ENCODE assay signal across 22 mouse cellular contexts in genomic region chr3:31071804-31072203, GRCm38 (mm10). TPM values are rescaled to one million over a fixed set of nuclear protein-coding genes. Genes with fewer than 3 reads are reported as not detected.
DNase-seq lines count a peak whose midpoint lies in the region; ATAC-seq and TF ChIP-seq lines count a peak whose summit lies in the region.
"Had no signal": no experiment of that assay in that cellular context is flagged by ENCODE, and none has a peak within 500 bp of the region (broad histone marks: within the 10 kb centered on the region; RNA-seq: fewer than 3 reads in every experiment).

No protein-coding gene starts in this region.

- ATAC-seq in limb, embryonic 13.5 days (ENCODE audit: low FRiP score, low read depth), result no peak
- peak; percentile 60; the same call in 1 of the 2 replicates for ATAC-seq in embryonic facial prominence, embryonic 15.5 days (ENCODE audit: insufficient number of reproducible peaks, low FRiP score, low TSS enrichment, low read depth)
- no peak for ATAC-seq in forebrain, embryonic 11.5 days (replicated peaks; ENCODE audit: low FRiP score)
- ATAC-seq: forebrain, embryonic 13.5 days; forebrain, embryonic 15.5 days; forebrain, postnatal 0 days had no signal

- TF ChIP-seq CTCF in testis, adult 2 months (IDR thresholded peaks at IDR 0.05; ENCODE audit: control insufficient read depth, insufficient read depth, insufficient replicate concordance, low read depth, low read length), result no peak

- no peak for DNase-seq in limb, embryonic 10.5 days (ENCODE audit: low spot score)
- no peak for DNase-seq in testis, postnatal 10 days (ENCODE audit: low spot score)
- DNase-seq in forebrain, embryonic 11.5 days (ENCODE audit: low spot score), result no peak
- DNase-seq: adrenal gland, adult 2 months; adrenal gland, postnatal 10 days; adrenal gland, postnatal 25 days; cerebellum, adult 11 months; cerebellum, adult 18-20 months; cerebellum, adult 8-10 months; cerebellum, adult 9-11 months; cerebellum, postnatal 14 days; cerebellum, postnatal 36 days; embryo, embryonic 11 days; forebrain, postnatal 0 days had no signal

- no peak for TF ChIP-seq POLR2A in testis, adult 2 months (IDR thresholded peaks at IDR 0.05; ENCODE audit: control insufficient read depth, low read depth, low read length)

- no peak overlapping the region for H3K9ac ChIP-seq in limb, embryonic 13.5 days
- H3K9ac ChIP-seq in embryonic facial prominence, embryonic 15.5 days, result no peak overlapping the region
- H3K9ac ChIP-seq in forebrain, embryonic 11.5 days (ENCODE audit: low read length), result no peak overlapping the region
- H3K9ac ChIP-seq: embryonic facial prominence, embryonic 12.5 days; forebrain, embryonic 13.5 days; forebrain, embryonic 15.5 days; forebrain, postnatal 0 days had no signal

- peaks cover 4% of the 10 kb centered on the region; the same call in 1 of the 2 replicates for H3K4me1 ChIP-seq in limb, embryonic 13.5 days
- no peaks in the 10 kb centered on the region for H3K4me1 ChIP-seq in limb, embryonic 10.5 days
- H3K4me1 ChIP-seq in testis, adult 2 months (ENCODE audit: control insufficient read depth, insufficient read depth, low read length), result no peaks in the 10 kb centered on the region; the same call in 1 of the 2 replicates
- H3K4me1 ChIP-seq in embryonic facial prominence, embryonic 15.5 days, result no peaks in the 10 kb centered on the region
- no peaks in the 10 kb centered on the region for H3K4me1 ChIP-seq in forebrain, embryonic 11.5 days (replicated peaks; ENCODE audit: control insufficient read depth, insufficient read depth, low read length)
- H3K4me1 ChIP-seq: embryonic facial prominence, embryonic 12.5 days; forebrain, embryonic 10.5 days; forebrain, embryonic 13.5 days; forebrain, embryonic 15.5 days had no signal

- no peaks in the 10 kb centered on the region for H3K9me3 ChIP-seq in limb, embryonic 13.5 days
- H3K9me3 ChIP-seq in limb, embryonic 10.5 days (replicated peaks), result no peaks in the 10 kb centered on the region
- H3K9me3 ChIP-seq in embryonic facial prominence, embryonic 15.5 days (replicated peaks), result no peaks in the 10 kb centered on the region
- no peaks in the 10 kb centered on the region for H3K9me3 ChIP-seq in forebrain, embryonic 11.5 days (ENCODE audit: control insufficient read depth, low read length)
- H3K9me3 ChIP-seq: embryonic facial prominence, embryonic 12.5 days; forebrain, embryonic 13.5 days; forebrain, embryonic 15.5 days had no signal

- H3K4me2 ChIP-seq in limb, embryonic 13.5 days (replicated peaks), result 0 out of 2 replicates have a peak overlapping the region, but pooled peaks have one; percentile 25
- peak overlapping the region; percentile 19 for H3K4me2 ChIP-seq in embryonic facial prominence, embryonic 15.5 days (replicated peaks)
- H3K4me2 ChIP-seq in forebrain, embryonic 11.5 days (ENCODE audit: low read depth, low read length, severe bottlenecking), result no peak overlapping the region
- H3K4me2 ChIP-seq: embryonic facial prominence, embryonic 12.5 days; forebrain, embryonic 13.5 days; forebrain, embryonic 15.5 days had no signal

- WGBS in limb, embryonic 13.5 days, result 69% methylated on average over 14 of the region's 14 CpGs
- whole genome bisulfite sequencing in limb, embryonic 10.5 days, result 91% methylated on average over 14 of the region's 14 CpGs
- 66% methylated on average over 14 of the region's 14 CpGs for WGBS in embryonic facial prominence, embryonic 15.5 days
- WGBS in forebrain, embryonic 11.5 days, result 91% methylated on average over 14 of the region's 14 CpGs

- H3K36me3 ChIP-seq in limb, embryonic 13.5 days, result no peaks in the 10 kb centered on the region
- no peaks in the 10 kb centered on the region for H3K36me3 ChIP-seq in limb, embryonic 10.5 days
- H3K36me3 ChIP-seq in testis, adult 2 months (ENCODE audit: control insufficient read depth, insufficient read depth, low read length), result no peaks in the 10 kb centered on the region
- no peaks in the 10 kb centered on the region for H3K36me3 ChIP-seq in embryonic facial prominence, embryonic 15.5 days
- no peaks in the 10 kb centered on the region for H3K36me3 ChIP-seq in forebrain, embryonic 11.5 days (ENCODE audit: control insufficient read depth, insufficient read depth, low read length)
- H3K36me3 ChIP-seq: embryonic facial prominence, embryonic 12.5 days; forebrain, embryonic 10.5 days; forebrain, embryonic 15.5 days had no signal

- no peaks in the 10 kb centered on the region for H3K27me3 ChIP-seq in limb, embryonic 13.5 days
- H3K27me3 ChIP-seq in limb, embryonic 10.5 days (ENCODE audit: low read depth, poor library complexity, severe bottlenecking), result no peaks in the 10 kb centered on the region
- H3K27me3 ChIP-seq in testis, adult 2 months (ENCODE audit: control insufficient read depth, insufficient read depth, low read length), result no peaks in the 10 kb centered on the region
- no peaks in the 10 kb centered on the region for H3K27me3 ChIP-seq in embryonic facial prominence, embryonic 15.5 days
- H3K27me3 ChIP-seq in forebrain, embryonic 11.5 days (ENCODE audit: control insufficient read depth, insufficient read depth, low read length), result no peaks in the 10 kb centered on the region
- H3K27me3 ChIP-seq: embryonic facial prominence, embryonic 12.5 days; forebrain, embryonic 13.5 days; forebrain, embryonic 15.5 days had no signal

- no peak overlapping the region for H3K4me3 ChIP-seq in limb, embryonic 13.5 days
- no peak overlapping the region for H3K4me3 ChIP-seq in limb, embryonic 10.5 days
- peak overlapping the region; percentile 20; the same call in 1 of the 2 replicates for H3K4me3 ChIP-seq in testis, adult 2 months (ENCODE audit: control insufficient read depth, low read depth, low read length)
- H3K4me3 ChIP-seq in embryonic facial prominence, embryonic 15.5 days (replicated peaks), result 0 out of 2 replicates have a peak overlapping the region, but pooled peaks have one; percentile 4
- H3K4me3 ChIP-seq in forebrain, embryonic 11.5 days (ENCODE audit: low read depth, low read length), result no peak overlapping the region
- H3K4me3 ChIP-seq: embryonic facial prominence, embryonic 12.5 days; erythroblast, embryonic 14.5 days; forebrain, embryonic 10.5 days; forebrain, embryonic 13.5 days; forebrain, embryonic 15.5 days had no signal

- no peak overlapping the region for H3K27ac ChIP-seq in limb, embryonic 13.5 days
- no peak overlapping the region for H3K27ac ChIP-seq in limb, embryonic 10.5 days
- no peak overlapping the region for H3K27ac ChIP-seq in testis, adult 2 months (ENCODE audit: control insufficient read depth, insufficient read depth, low read depth, low read length)
- no peak overlapping the region for H3K27ac ChIP-seq in embryonic facial prominence, embryonic 15.5 days (replicated peaks)
- no peak overlapping the region for H3K27ac ChIP-seq in forebrain, embryonic 11.5 days (ENCODE audit: low read depth, low read length)
- H3K27ac ChIP-seq: embryonic facial prominence, embryonic 12.5 days; forebrain, embryonic 10.5 days; forebrain, embryonic 13.5 days; forebrain, embryonic 15.5 days had no signal

RNA-seq across cellular contexts. Expression of gene Skil, which starts 23.1 kb away (rescaled TPM):
- polyA plus RNA-seq in limb, embryonic 13.5 days (2015; fragmentation: Nextera tagmentation; extraction: Ambion mirVana), result 27.2 and 30.2 TPM in 2 replicates
- 22.3 and 28.9 TPM in 2 replicates for polyA plus RNA-seq in limb, embryonic 10.5 days (2016; fragmentation: Nextera tagmentation; extraction: Ambion mirVana)
- 3.5 and 3.7 TPM in 2 replicates for polyA plus RNA-seq in testis, adult 2 months (2012; rRNA removed)
- 15.8 and 16.7 TPM in 2 replicates for polyA plus RNA-seq in embryonic facial prominence, embryonic 15.5 days (2015; fragmentation: Nextera tagmentation; extraction: Ambion mirVana)
- 31.6 and 33.5 TPM in 2 replicates for polyA plus RNA-seq in forebrain, embryonic 11.5 days (2014; fragmentation: Nextera tagmentation; extraction: Ambion mirVana)

Comparison
In these comparisons a context has a peak if more than half of its experiments do, and no peak if none do; other contexts are left out.
1. H3K4me3 ChIP-seq: peak in testis, adult 2 months (single experiment) and embryonic facial prominence, embryonic 15.5 days (single experiment); none in limb, embryonic 13.5 days (single experiment), limb, embryonic 10.5 days (single experiment) and forebrain, embryonic 11.5 days (single experiment).